Mouse (Mus musculus): ENCODE measurements around the gene Pou4f1. TPM values are rescaled to one million over a fixed set of nuclear protein-coding genes. Genes with fewer than 3 reads are reported as not detected.
A peak's percentile ranks its signal among the peaks of the same experiment; 100 is the strongest.
"Not testable (repeated sequence)": the region's sequence is repeated elsewhere in the genome, so short reads cannot be mapped to it uniquely, and the experiment has no call there.

Pou4f1 gene
- polyA plus RNA-seq (2012; rRNA removed): 0.52 and 0.69 TPM in 2 replicates

DNA sequence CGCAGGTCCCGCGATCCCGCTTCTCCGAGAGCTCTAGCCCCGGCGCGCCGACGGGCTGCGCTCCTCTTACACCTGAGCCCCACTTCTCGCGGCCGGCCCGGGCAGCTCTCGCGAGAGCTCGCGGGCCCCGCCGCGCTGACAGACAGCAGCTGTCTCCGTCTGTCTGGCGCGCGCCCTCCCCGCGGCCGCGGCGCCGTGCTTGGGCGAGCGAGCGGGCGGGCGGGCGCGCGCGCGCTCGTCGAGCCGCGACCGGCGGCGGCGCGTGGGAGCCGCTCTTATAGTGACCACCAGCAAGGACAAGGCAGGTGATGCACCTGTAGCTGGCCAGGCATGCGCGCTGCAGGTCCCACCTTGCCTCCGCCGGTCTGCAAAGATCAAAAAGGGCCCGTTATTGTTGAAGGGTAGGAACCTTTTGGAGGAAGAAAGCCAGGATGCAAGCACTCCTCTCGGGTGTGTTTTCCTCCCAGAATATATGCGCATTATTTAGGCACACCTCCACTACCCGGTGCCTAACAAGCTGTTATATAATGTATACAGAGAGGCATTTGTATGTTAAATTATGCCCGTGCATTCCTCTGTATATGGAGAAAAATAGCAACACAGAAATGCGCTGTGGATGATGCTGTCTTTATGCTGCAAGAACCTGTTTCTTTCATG is at the start of gene Pou4f1:
Pou4f1 (minus strand) TSS at position 34 of the 657 bp plus-strand sequence.
- TF ChIP-seq POLR2A (IDR thresholded peaks at IDR 0.05; ENCODE audit: control insufficient read depth, low read depth, low read length): no peak
- TF ChIP-seq CTCF (IDR thresholded peaks at IDR 0.05; ENCODE audit: control insufficient read depth, insufficient read depth, insufficient replicate concordance, low read depth, low read length): no peak
- H3K4me1 ChIP-seq (ENCODE audit: control insufficient read depth, insufficient read depth, low read length): peaks cover 16% of the 10 kb centered on the region
- no peaks in the 10 kb centered on the region for H3K36me3 ChIP-seq (ENCODE audit: control insufficient read depth, insufficient read depth, low read length)
- no peak within 1 kb of the TSS for H3K27ac ChIP-seq (ENCODE audit: control insufficient read depth, insufficient read depth, low read depth, low read length)
- peaks cover 4% of the 10 kb centered on the region; the same call in 1 of the 2 replicates for H3K27me3 ChIP-seq (ENCODE audit: control insufficient read depth, insufficient read depth, low read length)
- peak within 1 kb of the TSS; percentile 70 for H3K4me3 ChIP-seq (ENCODE audit: control insufficient read depth, low read depth, low read length)

DNA sequence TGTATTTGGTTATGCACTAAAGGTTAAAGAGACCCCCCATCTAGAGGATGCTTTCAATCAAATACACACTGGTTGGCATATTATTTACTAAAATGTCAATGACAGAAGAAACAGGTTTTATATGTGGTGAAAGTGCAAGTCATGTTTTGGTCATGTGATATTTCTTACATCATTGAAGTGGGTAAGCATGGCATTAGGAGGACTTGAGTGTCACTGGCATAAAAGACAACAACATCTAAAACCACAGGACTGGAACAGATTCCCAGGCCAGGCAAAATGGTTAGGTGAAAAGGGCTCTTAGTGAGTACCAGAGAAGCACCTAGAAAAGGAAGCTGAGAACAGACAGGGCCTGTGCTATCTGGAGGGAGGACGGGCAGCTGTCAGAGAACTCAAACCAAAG is 43.9 kb upstream of the Pou4f1 start:
- H3K36me3 ChIP-seq (ENCODE audit: control insufficient read depth, insufficient read depth, low read length): no peaks in the 10 kb centered on the region; the same call in 1 of the 2 replicates
- no peak overlapping the region for H3K27ac ChIP-seq (ENCODE audit: control insufficient read depth, insufficient read depth, low read depth, low read length)
- H3K4me1 ChIP-seq (ENCODE audit: control insufficient read depth, insufficient read depth, low read length): no peaks in the 10 kb centered on the region
- no peak for TF ChIP-seq POLR2A (IDR thresholded peaks at IDR 0.05; ENCODE audit: control insufficient read depth, low read depth, low read length)
- TF ChIP-seq CTCF (IDR thresholded peaks at IDR 0.05; ENCODE audit: control insufficient read depth, insufficient read depth, insufficient replicate concordance, low read depth, low read length): no peak
- H3K27me3 ChIP-seq (ENCODE audit: control insufficient read depth, insufficient read depth, low read length): no peaks in the 10 kb centered on the region
- no peak overlapping the region for H3K4me3 ChIP-seq (ENCODE audit: control insufficient read depth, low read depth, low read length)

DNA sequence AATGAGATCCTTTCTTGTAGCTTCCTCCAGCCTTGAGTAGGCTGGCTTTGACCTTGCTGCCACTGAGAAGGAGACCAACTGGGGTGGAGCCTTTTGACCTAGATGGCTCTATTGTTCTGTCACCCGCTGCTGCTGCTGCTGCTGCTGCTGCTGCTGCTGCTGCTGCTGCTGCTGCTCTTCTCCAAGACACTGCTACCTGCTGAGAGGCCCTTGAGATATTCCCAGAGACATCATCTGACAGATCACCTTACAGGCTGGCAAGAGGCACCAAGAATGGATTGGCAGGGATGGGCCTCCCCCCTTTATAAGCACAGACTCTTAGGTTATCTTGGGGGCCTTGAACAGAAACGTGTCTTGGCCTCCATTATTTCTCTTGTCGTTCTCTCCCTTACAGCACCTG is 35.0 kb upstream of the Pou4f1 start:
- TF ChIP-seq POLR2A (IDR thresholded peaks at IDR 0.05; ENCODE audit: control insufficient read depth, low read depth, low read length): peak; percentile 39; the same call in 1 of the 2 replicates

DNA sequence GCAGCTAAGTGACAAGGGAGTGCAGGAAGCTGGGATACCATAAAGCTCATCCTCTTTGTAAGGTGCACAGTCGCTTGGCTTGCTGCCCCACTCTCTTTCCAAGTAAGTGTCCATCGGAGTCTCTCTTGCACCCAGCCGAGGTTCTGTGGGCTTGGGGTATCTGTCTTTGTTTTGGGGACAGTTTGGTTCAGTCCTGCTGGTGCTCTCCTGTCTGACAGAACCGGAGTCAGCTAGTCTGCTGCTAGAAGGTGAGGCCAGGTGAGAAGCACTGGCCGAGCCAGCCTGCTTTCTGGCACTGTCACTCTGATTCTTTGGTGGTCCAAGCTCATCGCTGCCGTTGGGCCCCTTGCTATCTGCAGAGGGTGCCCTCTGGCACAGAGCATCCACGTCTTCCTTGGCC is 12.0 kb upstream of the Pou4f1 start:
- no peaks in the 10 kb centered on the region for H3K4me1 ChIP-seq (ENCODE audit: control insufficient read depth, insufficient read depth, low read length)
- H3K27ac ChIP-seq (ENCODE audit: control insufficient read depth, insufficient read depth, low read depth, low read length): no peak overlapping the region
- H3K4me3 ChIP-seq (ENCODE audit: control insufficient read depth, low read depth, low read length): no peak overlapping the region
- no peaks in the 10 kb centered on the region for H3K27me3 ChIP-seq (ENCODE audit: control insufficient read depth, insufficient read depth, low read length)
- no peak for TF ChIP-seq POLR2A (IDR thresholded peaks at IDR 0.05; ENCODE audit: control insufficient read depth, low read depth, low read length)
- no peaks in the 10 kb centered on the region for H3K36me3 ChIP-seq (ENCODE audit: control insufficient read depth, insufficient read depth, low read length)

More for the DNA sequence above, 35.0 kb upstream of the Pou4f1 start:
- H3K36me3 ChIP-seq (ENCODE audit: control insufficient read depth, insufficient read depth, low read length); H3K4me1 ChIP-seq (ENCODE audit: control insufficient read depth, insufficient read depth, low read length); H3K27me3 ChIP-seq (ENCODE audit: control insufficient read depth, insufficient read depth, low read length); H3K27ac ChIP-seq (ENCODE audit: control insufficient read depth, insufficient read depth, low read depth, low read length): not testable (repeated sequence)
- H3K4me3 ChIP-seq (ENCODE audit: control insufficient read depth, low read depth, low read length): peak overlapping the region; percentile 73

DNA sequence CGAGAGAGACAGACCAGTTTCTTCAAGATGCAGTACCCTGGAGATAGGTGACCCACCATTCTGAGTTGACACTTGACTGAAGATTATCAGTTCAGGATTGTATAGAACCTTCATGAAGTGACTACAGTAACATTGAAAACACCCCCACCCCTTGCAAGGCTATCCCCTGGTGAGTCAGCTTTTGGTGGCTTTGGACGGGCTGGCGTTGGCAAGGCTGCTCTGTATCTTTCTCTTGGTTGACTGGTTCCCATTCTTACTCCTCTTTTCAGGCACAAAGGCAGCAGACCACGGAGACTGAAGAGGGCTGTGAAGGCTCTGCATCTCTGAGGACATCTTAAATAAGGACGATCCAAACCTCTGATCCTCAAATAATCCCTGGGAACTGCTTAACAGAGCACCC is 10.8 kb upstream of the Pou4f1 start:
- TF ChIP-seq POLR2A (IDR thresholded peaks at IDR 0.05; ENCODE audit: control insufficient read depth, low read depth, low read length): no peak
- no peak for TF ChIP-seq CTCF (IDR thresholded peaks at IDR 0.05; ENCODE audit: control insufficient read depth, insufficient read depth, insufficient replicate concordance, low read depth, low read length)
- H3K27ac ChIP-seq (ENCODE audit: control insufficient read depth, insufficient read depth, low read depth, low read length): no peak overlapping the region
- peaks cover 3% of the 10 kb centered on the region for H3K4me1 ChIP-seq (ENCODE audit: control insufficient read depth, insufficient read depth, low read length)
- no peaks in the 10 kb centered on the region for H3K36me3 ChIP-seq (ENCODE audit: control insufficient read depth, insufficient read depth, low read length)
- no peaks in the 10 kb centered on the region for H3K27me3 ChIP-seq (ENCODE audit: control insufficient read depth, insufficient read depth, low read length)
- no peak overlapping the region for H3K4me3 ChIP-seq (ENCODE audit: control insufficient read depth, low read depth, low read length)

DNA sequence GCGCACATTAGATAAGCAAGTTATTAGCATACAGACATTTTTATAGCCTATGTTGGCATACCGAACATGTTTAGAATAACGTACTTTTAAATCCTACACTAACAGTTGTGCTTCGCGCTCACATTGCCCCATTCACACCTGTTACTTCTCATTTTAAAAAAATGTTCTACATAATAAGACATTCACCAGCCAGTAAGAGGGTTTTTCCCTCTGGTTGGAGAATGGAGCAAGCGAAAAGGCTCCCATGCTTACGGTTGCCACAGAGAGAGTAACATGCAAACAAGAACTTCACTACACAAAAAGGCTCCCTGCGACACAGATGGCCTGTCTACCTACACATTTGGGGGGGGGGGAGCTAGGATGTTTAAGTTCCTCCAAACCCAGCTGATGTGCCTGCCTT is 9.8 kb upstream of the Pou4f1 start:
- Histone ChIP-seq H3K27ac (ENCODE audit: control insufficient read depth, insufficient read depth, low read depth, low read length) (no peak overlapping the region), H3K27me3 (ENCODE audit: control insufficient read depth, insufficient read depth, low read length) (no peaks in the 10 kb centered on the region), H3K36me3 (ENCODE audit: control insufficient read depth, insufficient read depth, low read length) (no peaks in the 10 kb centered on the region), H3K4me1 (ENCODE audit: control insufficient read depth, insufficient read depth, low read length) (peaks cover 6% of the 10 kb centered on the region), H3K4me3 (ENCODE audit: control insufficient read depth, low read depth, low read length) (no peak overlapping the region)
- TF ChIP-seq CTCF (IDR thresholded peaks at IDR 0.05; ENCODE audit: control insufficient read depth, insufficient read depth, insufficient replicate concordance, low read depth, low read length) (no peak), POLR2A (IDR thresholded peaks at IDR 0.05; ENCODE audit: control insufficient read depth, low read depth, low read length) (no peak)

DNA sequence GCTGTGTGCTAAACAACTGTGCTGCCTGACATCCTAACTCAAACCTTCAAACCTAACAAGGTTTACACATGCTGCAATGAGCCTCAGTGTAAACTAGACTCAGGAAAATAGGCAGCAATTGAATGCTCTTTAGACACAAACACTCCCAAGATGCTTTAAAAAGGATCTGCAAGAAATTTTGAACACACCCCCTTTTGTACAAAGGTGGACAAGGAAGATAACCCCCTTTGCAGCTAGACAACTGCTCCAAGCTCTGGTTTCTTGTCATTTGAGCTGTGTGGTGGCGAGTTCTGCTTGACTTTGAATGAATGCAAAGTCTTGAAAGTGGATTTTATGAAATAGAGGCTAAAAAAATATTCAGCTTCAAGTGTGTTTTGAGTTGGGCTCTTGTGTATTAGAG is 7.6 kb upstream of the Pou4f1 start:
- no peaks in the 10 kb centered on the region for H3K36me3 ChIP-seq (ENCODE audit: control insufficient read depth, insufficient read depth, low read length)
- no peaks in the 10 kb centered on the region for H3K27me3 ChIP-seq (ENCODE audit: control insufficient read depth, insufficient read depth, low read length)
- TF ChIP-seq CTCF (IDR thresholded peaks at IDR 0.05; ENCODE audit: control insufficient read depth, insufficient read depth, insufficient replicate concordance, low read depth, low read length): no peak
- H3K4me3 ChIP-seq (ENCODE audit: control insufficient read depth, low read depth, low read length): no peak overlapping the region
- no peak overlapping the region for H3K27ac ChIP-seq (ENCODE audit: control insufficient read depth, insufficient read depth, low read depth, low read length)
- peaks cover 6% of the 10 kb centered on the region for H3K4me1 ChIP-seq (ENCODE audit: control insufficient read depth, insufficient read depth, low read length)

DNA sequence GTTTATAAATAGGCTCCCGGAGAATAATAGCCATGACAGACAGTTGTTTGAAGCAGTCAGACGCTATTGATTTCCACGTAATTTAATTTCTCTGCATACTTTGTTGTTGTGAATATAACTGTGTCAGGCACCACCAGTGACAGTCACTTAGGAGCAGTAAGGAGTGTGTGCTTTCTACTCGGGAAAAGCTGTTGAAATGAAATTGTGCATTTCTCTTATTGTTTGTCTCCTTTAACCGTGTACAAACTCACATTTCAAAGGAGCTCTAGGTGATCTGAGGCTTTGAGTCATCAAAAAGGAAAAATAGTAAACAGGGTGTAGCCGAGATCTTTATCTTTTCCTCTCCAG is 798 bp upstream of the Pou4f1 start:
- H3K27me3 ChIP-seq (ENCODE audit: control insufficient read depth, insufficient read depth, low read length): peaks cover 4% of the 10 kb centered on the region; the same call in 1 of the 2 replicates
- no peak overlapping the region for H3K27ac ChIP-seq (ENCODE audit: control insufficient read depth, insufficient read depth, low read depth, low read length)
- H3K4me3 ChIP-seq (ENCODE audit: control insufficient read depth, low read depth, low read length): no peak overlapping the region
- no peaks in the 10 kb centered on the region for H3K36me3 ChIP-seq (ENCODE audit: control insufficient read depth, insufficient read depth, low read length)
- TF ChIP-seq CTCF (IDR thresholded peaks at IDR 0.05; ENCODE audit: control insufficient read depth, insufficient read depth, insufficient replicate concordance, low read depth, low read length) (no peak), POLR2A (IDR thresholded peaks at IDR 0.05; ENCODE audit: control insufficient read depth, low read depth, low read length) (no peak)
- H3K4me1 ChIP-seq (ENCODE audit: control insufficient read depth, insufficient read depth, low read length): peaks cover 18% of the 10 kb centered on the region
